Mouse (Mus musculus): ENCODE results near the gene Tmem170b. TPM values are rescaled to one million over a fixed set of nuclear protein-coding genes. Genes with fewer than 3 reads are reported as not detected.
"Not testable (repeated sequence)": the region's sequence is repeated elsewhere in the genome, so short reads cannot be mapped to it uniquely, and the experiment has no call there.

The Tmem170b gene
- polyA plus RNA-seq, 1 experiment from 2014 or later = 31.4 TPM

DNA sequence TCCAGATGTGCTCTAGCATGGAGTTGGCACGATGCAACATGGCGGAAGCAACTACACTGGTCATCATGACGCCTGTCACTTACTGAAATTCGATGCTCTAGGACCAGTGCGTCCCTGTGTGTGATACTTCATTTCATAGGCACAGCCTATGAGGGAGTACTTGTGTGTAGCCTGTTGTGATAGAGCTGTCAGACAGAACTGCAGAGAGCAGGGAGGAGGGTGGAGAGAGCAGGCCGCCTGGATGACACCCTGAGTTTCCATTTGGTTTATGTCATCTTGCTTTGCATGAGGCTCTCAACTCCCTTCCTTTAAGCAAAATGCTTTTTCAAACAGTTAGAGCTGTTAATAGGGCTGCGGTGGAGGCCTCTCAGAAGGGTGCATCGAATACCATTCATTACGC lies 68.9 kb downstream of the Tmem170b start:
- not testable (repeated sequence) for H3K4me1 ChIP-seq (replicated peaks); H3K9me3 ChIP-seq; H3K4me3 ChIP-seq; H3K4me2 ChIP-seq; H3K9ac ChIP-seq; H3K27ac ChIP-seq (replicated peaks); H3K36me3 ChIP-seq; ATAC-seq (ENCODE audit: low read depth); H3K27me3 ChIP-seq
- WGBS = 90% methylated on average over 9 of the region's 9 CpGs

DNA sequence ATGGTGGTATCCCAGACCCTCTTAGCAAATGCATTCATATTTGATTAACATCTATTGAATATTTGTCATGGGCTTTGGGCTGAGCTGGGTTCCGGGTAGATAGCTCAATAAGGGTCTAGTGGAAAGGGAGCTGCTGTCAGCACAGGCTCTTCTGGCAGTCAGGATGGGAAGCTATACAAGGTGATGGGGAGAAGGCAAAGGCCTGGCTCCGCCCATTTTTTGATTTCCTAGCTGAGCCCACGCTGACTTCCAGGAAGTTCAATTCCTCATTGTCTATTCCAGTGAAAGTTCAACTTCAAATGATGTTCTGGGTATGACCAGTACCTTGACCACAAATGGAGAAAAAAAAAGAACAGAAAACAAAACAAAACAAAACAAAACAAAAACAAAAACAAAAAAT lies 69.8 kb downstream of the Tmem170b start:
- Histone ChIP-seq H3K9me3 (no peaks in the 10 kb centered on the region), H3K27me3 (no peaks in the 10 kb centered on the region), H3K9ac (no peak overlapping the region), H3K4me1 (replicated peaks) (no peaks in the 10 kb centered on the region), H3K27ac (replicated peaks) (no peak overlapping the region), H3K4me3 (no peak overlapping the region), H3K4me2 (no peak overlapping the region), H3K36me3 (no peaks in the 10 kb centered on the region)
- WGBS = 89% methylated on average over 3 of the region's 3 CpGs
- ATAC-seq (ENCODE audit: low read depth) = no peak

DNA sequence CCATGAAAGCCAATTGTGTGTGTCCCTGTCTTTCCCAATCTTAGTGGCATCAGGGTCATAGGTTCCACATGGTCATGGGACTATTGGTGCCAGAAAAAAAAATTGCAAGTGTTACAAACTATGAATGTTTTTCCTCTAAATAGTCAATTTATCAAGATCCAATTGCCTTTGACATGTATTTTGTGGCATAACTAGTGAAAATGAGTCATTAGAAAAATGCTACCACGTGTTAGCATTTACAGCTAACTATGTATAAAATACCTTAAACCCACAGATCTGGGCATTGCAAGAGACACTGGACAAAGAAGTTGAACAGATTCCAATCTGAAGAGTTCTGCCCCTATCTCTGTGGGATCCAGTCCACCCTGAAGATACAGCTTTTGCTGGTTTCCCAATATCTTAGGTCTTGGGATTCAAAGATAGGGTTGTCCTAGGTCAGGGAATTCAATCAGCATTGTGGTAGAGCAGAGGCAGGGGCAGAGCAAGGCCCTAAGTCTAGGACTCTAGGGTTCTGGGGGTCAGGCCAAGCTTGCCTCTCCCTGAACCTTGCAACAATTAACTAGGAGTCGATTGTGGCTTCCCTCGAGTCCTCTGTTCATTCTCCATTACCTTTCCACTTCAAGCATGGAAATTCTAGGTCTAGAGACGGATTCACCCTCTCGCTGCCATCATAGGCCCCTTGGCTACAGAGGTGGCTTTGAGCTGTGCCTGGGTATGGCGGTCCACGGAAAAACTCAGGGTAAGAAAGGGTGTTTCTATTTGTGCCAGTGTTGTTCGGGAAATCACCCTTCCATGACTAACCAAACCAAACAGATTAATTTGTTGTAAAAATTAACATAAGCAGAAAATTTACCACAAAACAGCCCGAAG lies 70.5 kb downstream of the Tmem170b start:
- H3K27ac ChIP-seq (replicated peaks) = no peak overlapping the region
- no peaks in the 10 kb centered on the region for H3K9me3 ChIP-seq
- H3K9ac ChIP-seq = no peak overlapping the region
- H3K36me3 ChIP-seq = no peaks in the 10 kb centered on the region
- 79% methylated on average over 9 of the region's 9 CpGs for WGBS
- no peaks in the 10 kb centered on the region for H3K4me1 ChIP-seq (replicated peaks)
- H3K4me2 ChIP-seq = no peak overlapping the region
- no peak for ATAC-seq (ENCODE audit: low read depth)
- no peaks in the 10 kb centered on the region for H3K27me3 ChIP-seq
- H3K4me3 ChIP-seq = no peak overlapping the region

DNA sequence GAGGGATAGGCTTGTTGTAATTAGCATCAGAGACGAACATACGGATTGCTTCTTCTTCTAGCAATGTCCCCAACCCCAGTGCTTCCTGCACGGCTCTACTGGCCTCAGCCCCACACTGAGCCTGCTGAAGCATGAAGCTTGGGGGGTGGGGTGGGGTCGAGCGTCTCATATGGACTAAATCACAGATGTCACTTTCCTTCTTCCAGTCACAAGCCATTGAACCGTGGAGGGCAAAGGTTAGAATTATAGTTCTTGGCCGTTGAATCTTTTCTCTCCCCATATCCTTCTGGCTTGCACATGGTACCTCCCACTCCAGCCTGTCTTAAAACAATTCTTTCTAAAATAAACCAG lies 71.1 kb downstream of the Tmem170b start:
- Histone ChIP-seq H3K9me3 (no peaks in the 10 kb centered on the region), H3K9ac (no peak overlapping the region), H3K4me2 (no peak overlapping the region), H3K27ac (replicated peaks) (no peak overlapping the region), H3K36me3 (no peaks in the 10 kb centered on the region), H3K4me1 (replicated peaks) (no peaks in the 10 kb centered on the region), H3K4me3 (no peak overlapping the region), H3K27me3 (no peaks in the 10 kb centered on the region)
- 31% methylated on average over 7 of the region's 7 CpGs for WGBS
- ATAC-seq (ENCODE audit: low read depth) = no peak

DNA sequence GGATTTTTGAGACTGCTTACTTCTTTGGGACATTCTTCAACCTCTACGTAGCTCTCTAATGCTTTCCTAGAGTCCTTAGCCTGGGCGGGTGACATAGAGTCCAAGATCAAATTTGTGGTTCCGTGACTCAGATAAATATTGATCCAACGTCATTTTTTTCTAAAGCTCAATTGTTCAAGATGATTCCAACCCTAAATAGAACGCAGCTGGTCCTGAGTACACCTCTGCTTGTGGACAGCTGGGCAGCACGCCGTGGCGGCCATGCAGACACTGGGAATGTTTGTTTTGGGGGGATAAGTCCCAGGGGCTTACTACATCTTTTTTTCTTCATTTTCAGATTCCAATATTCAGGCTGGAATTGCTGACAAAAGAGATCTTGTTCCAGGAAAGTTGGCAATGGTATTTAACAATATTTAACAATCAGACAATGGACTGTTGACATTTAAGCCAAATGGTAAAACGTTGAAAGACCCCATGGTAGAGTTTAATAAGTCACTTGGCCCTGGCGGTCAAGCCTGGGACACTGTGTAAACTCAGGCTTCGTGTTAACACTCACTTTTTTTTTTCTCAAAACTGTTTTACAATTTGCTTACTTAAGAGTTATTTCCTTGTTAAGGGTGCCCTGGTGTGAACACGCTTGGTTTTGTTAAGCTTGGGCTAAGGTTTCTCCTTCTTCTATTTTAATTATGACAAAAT lies 75.3 kb downstream of the Tmem170b start:
- H3K4me3 ChIP-seq = no peak overlapping the region

DNA sequence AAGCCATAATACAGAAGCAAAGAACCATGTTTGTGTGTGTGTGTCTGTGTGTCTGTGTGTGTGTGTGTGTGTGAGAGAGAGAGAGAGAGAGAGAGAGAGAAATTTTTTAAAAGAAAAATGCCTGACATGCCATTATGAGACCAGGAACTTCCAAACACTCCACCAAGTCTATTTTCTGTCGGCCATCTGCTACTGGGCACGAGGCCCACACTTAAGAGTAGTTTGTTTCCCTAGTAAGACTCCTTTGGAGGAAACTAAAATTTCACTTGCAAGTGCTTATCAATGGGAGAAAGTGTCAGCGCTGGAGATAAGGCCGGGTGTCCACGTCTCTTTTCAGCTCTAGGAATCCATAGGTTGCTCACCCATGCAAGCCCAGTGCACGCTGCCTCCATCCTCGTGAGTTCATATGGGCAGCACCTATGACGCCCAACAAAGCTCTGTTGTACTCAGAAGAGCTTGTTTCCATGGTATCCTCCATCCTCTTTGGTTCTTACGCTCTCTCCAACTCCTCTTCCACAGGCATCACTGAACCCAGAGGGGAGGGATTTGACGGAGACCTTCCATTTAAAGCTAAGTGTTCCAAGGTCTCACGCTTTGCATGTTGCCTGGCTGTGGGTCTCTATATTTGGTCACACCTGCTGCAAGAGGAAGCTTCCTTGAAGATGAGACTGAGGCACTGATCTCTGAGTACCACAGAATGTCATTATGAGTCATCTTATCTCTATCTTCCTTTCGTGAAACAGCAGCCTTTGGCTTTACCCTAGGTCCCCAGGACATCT lies 76.8 kb downstream of the Tmem170b start:
- Histone ChIP-seq H3K27ac (replicated peaks) (no peak overlapping the region), H3K27me3 (no peaks in the 10 kb centered on the region), H3K4me3 (no peak overlapping the region), H3K9ac (no peak overlapping the region), H3K36me3 (no peaks in the 10 kb centered on the region), H3K4me1 (replicated peaks) (no peaks in the 10 kb centered on the region), H3K4me2 (no peak overlapping the region), H3K9me3 (no peaks in the 10 kb centered on the region)
- no peak for ATAC-seq (ENCODE audit: low read depth)
- WGBS = 88% methylated on average over 12 of the region's 12 CpGs

More for the DNA sequence above, 75.3 kb downstream of the Tmem170b start:
- H3K9ac ChIP-seq = no peak overlapping the region
- ATAC-seq (ENCODE audit: low read depth) = no peak
- H3K27ac ChIP-seq (replicated peaks) = no peak overlapping the region
- H3K4me1 ChIP-seq (replicated peaks) = no peaks in the 10 kb centered on the region
- no peak overlapping the region for H3K4me2 ChIP-seq
- no peaks in the 10 kb centered on the region for H3K27me3 ChIP-seq
- no peaks in the 10 kb centered on the region for H3K9me3 ChIP-seq
- 71% methylated on average over 12 of the region's 12 CpGs for WGBS
- H3K36me3 ChIP-seq = no peaks in the 10 kb centered on the region

DNA sequence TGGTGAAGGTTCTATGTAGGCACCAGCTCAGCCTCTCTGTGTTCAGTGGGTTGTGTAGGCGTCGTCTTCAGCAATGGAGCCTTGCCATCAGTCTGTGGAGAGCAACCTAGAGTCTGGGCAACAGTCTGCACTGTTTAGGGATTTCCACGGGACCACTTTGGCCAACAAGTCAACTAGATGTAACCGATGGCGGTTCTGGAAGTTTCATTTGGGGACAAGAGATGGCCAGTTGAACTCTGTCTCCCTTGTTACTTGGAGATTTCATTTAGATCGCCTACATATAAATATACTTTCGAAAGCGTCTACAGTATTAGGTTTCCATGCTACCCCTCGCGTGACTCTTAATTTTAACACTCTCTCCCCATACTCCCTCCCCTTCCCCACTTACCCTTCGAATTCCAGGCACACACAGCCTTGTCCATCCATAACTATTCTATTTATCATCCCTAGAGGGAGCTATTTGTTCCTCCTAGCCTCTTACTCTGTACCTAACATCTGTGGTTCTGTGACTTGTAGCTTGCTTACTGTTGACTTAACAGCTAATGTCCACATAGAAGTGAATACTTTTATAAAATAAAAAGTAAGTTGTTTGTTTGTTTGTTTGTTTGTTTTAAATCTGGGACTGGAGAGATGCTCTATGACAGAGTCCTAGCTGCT lies 77.8 kb downstream of the Tmem170b start:
- Histone ChIP-seq H3K9ac (no peak overlapping the region), H3K4me2 (no peak overlapping the region), H3K9me3 (no peaks in the 10 kb centered on the region), H3K27me3 (no peaks in the 10 kb centered on the region), H3K36me3 (no peaks in the 10 kb centered on the region), H3K27ac (replicated peaks) (no peak overlapping the region), H3K4me1 (replicated peaks) (no peaks in the 10 kb centered on the region), H3K4me3 (no peak overlapping the region)
- WGBS = 83% methylated on average over 11 of the region's 11 CpGs
- no peak for ATAC-seq (ENCODE audit: low read depth)

DNA sequence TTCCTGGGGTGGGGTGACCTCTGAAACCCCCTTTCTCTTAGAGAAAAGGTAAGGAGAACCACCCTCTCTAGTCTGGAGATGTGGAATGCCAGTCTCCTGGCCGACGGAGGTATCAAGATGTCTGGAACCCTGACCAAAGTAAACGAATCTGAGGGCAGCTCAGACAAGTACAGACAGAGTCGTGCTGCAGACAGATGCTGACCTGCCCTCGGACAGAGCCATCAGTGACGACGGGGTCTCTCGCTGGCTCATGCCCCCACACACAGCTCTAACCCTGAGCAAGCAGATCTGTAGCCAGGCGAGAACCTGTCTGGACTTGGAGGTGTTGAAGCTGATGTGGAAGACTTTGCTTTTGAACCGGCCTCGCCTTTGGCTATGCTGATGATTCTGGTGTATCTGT lies 79.8 kb downstream of the Tmem170b start:
- Histone ChIP-seq H3K27me3 (no peaks in the 10 kb centered on the region), H3K36me3 (no peaks in the 10 kb centered on the region), H3K27ac (replicated peaks) (no peak overlapping the region), H3K4me3 (no peak overlapping the region), H3K9ac (no peak overlapping the region), H3K9me3 (no peaks in the 10 kb centered on the region), H3K4me2 (no peak overlapping the region), H3K4me1 (replicated peaks) (no peaks in the 10 kb centered on the region)
- no peak for ATAC-seq (ENCODE audit: low read depth)
- WGBS = 85% methylated on average over 11 of the region's 11 CpGs

DNA sequence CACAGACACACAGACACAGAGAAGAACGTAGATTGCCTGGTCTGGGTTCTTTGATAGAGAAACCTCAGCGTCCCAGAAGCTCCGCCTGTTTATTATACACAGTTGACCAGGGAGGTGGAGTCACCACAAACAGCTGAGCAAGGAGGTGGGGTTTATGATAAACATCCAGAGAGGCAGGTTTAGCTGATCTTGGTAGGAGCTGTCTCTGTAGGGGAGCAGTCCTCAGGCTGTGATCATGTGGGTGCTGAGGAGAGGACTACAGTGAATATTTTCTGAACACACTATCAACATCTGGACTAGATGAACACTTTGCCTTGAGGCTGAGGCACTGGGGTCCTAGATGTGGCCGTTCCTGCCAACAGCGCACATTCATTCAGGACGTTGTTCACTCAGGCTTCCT lies 83.3 kb downstream of the Tmem170b start:
- no peak overlapping the region for H3K9ac ChIP-seq
- WGBS = 75% methylated on average over 6 of the region's 6 CpGs
- no peak for ATAC-seq (ENCODE audit: low read depth)
- no peak overlapping the region for H3K4me3 ChIP-seq
- no peak overlapping the region for H3K4me2 ChIP-seq
- no peaks in the 10 kb centered on the region for H3K27me3 ChIP-seq
- no peaks in the 10 kb centered on the region for H3K36me3 ChIP-seq
- no peak overlapping the region for H3K27ac ChIP-seq (replicated peaks)
- no peaks in the 10 kb centered on the region for H3K9me3 ChIP-seq
- no peaks in the 10 kb centered on the region for H3K4me1 ChIP-seq (replicated peaks)

DNA sequence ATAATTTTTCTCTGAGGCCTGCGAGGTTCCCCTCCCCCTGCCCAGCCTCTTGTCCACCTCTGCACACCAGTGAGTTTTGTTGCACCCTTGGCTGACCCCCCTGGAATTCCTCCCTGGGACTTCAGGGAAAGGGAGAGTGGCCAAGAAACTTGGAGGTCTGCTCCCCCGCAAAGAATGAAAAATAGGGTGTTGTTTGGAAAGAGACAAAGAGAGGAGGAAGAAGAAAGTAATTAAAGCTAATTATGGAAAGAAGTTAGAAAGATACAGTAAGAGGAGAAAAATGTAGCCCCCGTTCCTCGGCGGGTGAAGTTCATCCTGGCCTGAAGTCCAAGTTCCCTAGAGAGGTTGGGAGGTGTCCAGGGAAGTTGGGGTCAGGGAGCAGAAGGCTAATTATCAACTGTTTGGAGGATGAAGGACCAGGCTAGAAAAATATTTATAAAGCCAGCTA lies 83.9 kb downstream of the Tmem170b start:
- Histone ChIP-seq H3K27me3 (no peaks in the 10 kb centered on the region), H3K36me3 (no peaks in the 10 kb centered on the region), H3K4me1 (replicated peaks) (no peaks in the 10 kb centered on the region), H3K4me2 (no peak overlapping the region), H3K9ac (no peak overlapping the region), H3K27ac (replicated peaks) (no peak overlapping the region), H3K9me3 (no peaks in the 10 kb centered on the region), H3K4me3 (no peak overlapping the region)
- no peak for ATAC-seq (ENCODE audit: low read depth)
- 71% methylated on average over 5 of the region's 5 CpGs for WGBS

Data from neural tube, embryonic 13.5 days (tissue).